Comparison of ENCODE assay signal across 29 mouse cellular contexts in the genomic region with DNA sequence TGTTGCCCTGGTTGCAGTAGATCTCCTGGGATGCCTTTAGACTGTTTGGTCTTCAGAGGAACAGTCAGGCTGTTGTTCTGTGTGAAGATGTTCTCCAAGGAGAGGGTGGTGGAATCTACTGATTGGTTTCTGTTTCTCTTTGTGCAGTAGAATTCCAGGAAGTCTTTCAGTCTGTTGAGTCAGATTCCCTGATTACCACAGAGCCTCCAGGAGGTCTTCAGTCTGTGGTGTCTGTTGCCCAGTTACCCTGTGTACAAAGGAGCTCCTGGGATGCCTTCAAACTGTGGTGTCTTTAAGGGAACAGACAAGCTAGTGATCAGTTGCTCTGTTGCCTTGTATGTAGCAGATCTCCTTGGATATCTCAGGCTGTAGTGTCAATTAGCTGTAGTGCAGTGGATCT.
"Had no signal": no experiment of that assay in that cellular context is flagged by ENCODE, and none has a peak within 500 bp of the region (broad histone marks: within the 10 kb centered on the region; RNA-seq: fewer than 3 reads in every experiment).

No protein-coding gene starts in this region.

- H3K36me3 ChIP-seq: limb, embryonic 10.5 days; limb, embryonic 12.5 days; limb, embryonic 13.5 days; limb, embryonic 15.5 days; liver, embryonic 12.5 days; liver, embryonic 13.5 days; liver, embryonic 15.5 days; lung, embryonic 15.5 days; midbrain, embryonic 10.5 days; midbrain, embryonic 12.5 days; midbrain, embryonic 13.5 days; midbrain, embryonic 15.5 days had no signal

- DNase-seq: left cerebral cortex, postnatal 4 days; liver; liver, embryonic 13.5 days; liver, postnatal 0 days; lung, adult 18-20 months; lung, adult 2 months; lung, embryonic 14.5 days; lung, postnatal 10 days; lung, postnatal 14 days; lung, postnatal 36 days; lung, postnatal 4 days; midbrain, embryonic 14.5 days had no signal

- H3K27me3 ChIP-seq: limb, embryonic 12.5 days; limb, embryonic 13.5 days; limb, embryonic 15.5 days; liver, embryonic 12.5 days; liver, embryonic 13.5 days; liver, embryonic 15.5 days; lung, embryonic 15.5 days; megakaryocyte, embryonic 14.5 days; midbrain, embryonic 12.5 days; midbrain, embryonic 13.5 days; midbrain, embryonic 15.5 days had no signal

- ATAC-seq: liver, embryonic 12.5 days; liver, postnatal 0 days; lung, postnatal 0 days; midbrain, embryonic 13.5 days; midbrain, embryonic 15.5 days; midbrain, embryonic 16.5 days had no signal

- H3K4me2 ChIP-seq: limb, embryonic 12.5 days; limb, embryonic 13.5 days; limb, embryonic 15.5 days; liver, embryonic 11.5 days; liver, embryonic 12.5 days; liver, embryonic 13.5 days; liver, embryonic 15.5 days; lung, embryonic 14.5 days; lung, embryonic 15.5 days; midbrain, embryonic 11.5 days; midbrain, embryonic 12.5 days; midbrain, embryonic 13.5 days; midbrain, embryonic 15.5 days had no signal

- H3K4me3 ChIP-seq: left cerebral cortex, adult 2 months; limb, embryonic 10.5 days; limb, embryonic 12.5 days; limb, embryonic 13.5 days; limb, embryonic 15.5 days; liver, embryonic 12.5 days; liver, embryonic 13.5 days; liver, embryonic 15.5 days; lung, embryonic 15.5 days; megakaryocyte, embryonic 14.5 days; midbrain, embryonic 10.5 days; midbrain, embryonic 12.5 days; midbrain, embryonic 13.5 days; midbrain, embryonic 15.5 days had no signal
